Mouse (Mus musculus) lung, postnatal 0 days (tissue): Measurements from ENCODE around the gene Syne2.

Experiments
- CTCF ChIP-seq: IDR thresholded peaks from 2 replicates; pipeline ENCODE4 v1.5.1; 2016; ENCODE audit warnings: antibody characterized with exemption, mild to moderate bottlenecking
- EP300 ChIP-seq: IDR thresholded peaks from 2 replicates; pipeline ENCODE4 v1.6.1; 2016; ENCODE audit warnings: antibody characterized with exemption, mild to moderate bottlenecking, control low read depth

GRCm38 (mm10) chr12:76123223-76123622, 305.3 kb downstream of the Syne2 start:
- TF ChIP-seq EP300 (no peak), CTCF (no peak)
